Mouse (Mus musculus) spleen, adult 2 months (tissue): ENCODE measurements around the gene 2410131K14Rik.

Source experiments
- CTCF ChIP-seq: fragments of 200-500 bp; IDR thresholded peaks from 2 replicates; pipeline ENCODE4 v1.5.1; 2011; ENCODE audit warnings: mild to moderate bottlenecking, inconsistent platforms; ENCODE audit not compliant: insufficient read depth, insufficient read length, insufficient replicate concordance; ENCODE audit errors: extremely low read depth
- POLR2A ChIP-seq: fragments of 200-500 bp; IDR thresholded peaks from 2 replicates; pipeline ENCODE4 v1.6.1; 2011; ENCODE audit warnings: low read depth, low read length, inconsistent platforms

DNA sequence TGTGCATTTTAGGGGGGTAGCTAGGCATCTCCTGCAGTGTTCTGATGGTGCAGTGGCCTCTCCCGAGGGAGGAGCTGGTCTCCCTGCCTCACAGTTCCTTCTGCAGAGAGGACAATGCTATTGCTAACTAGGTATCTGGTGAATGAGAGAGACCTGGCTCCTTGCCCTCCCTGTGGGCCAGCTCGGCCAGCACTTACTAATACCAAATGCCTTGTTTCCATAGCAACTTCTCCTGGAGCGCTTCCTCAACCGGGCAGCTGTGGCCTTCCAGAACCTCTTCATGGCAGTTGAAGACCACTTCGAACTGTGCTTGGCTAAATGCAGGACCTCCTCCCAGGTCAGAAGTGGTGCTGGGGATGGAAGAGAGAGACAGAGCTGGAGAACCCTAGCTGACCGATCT, 14.1 kb downstream of the 2410131K14Rik start:
- no peak for TF ChIP-seq CTCF
- no peak for TF ChIP-seq POLR2A
